Mouse (Mus musculus): ENCODE data around the gene Ripk3. TPM values are rescaled to one million over a fixed set of nuclear protein-coding genes. Genes with fewer than 3 reads are reported as not detected.
A peak's percentile ranks its signal among the peaks of the same experiment; 100 is the strongest.

Gene Ripk3
- 2.8 and 14.2 TPM in 2 replicates for polyA plus RNA-seq (2015; fragmentation: Nextera tagmentation; extraction: Ambion mirVana)

DNA sequence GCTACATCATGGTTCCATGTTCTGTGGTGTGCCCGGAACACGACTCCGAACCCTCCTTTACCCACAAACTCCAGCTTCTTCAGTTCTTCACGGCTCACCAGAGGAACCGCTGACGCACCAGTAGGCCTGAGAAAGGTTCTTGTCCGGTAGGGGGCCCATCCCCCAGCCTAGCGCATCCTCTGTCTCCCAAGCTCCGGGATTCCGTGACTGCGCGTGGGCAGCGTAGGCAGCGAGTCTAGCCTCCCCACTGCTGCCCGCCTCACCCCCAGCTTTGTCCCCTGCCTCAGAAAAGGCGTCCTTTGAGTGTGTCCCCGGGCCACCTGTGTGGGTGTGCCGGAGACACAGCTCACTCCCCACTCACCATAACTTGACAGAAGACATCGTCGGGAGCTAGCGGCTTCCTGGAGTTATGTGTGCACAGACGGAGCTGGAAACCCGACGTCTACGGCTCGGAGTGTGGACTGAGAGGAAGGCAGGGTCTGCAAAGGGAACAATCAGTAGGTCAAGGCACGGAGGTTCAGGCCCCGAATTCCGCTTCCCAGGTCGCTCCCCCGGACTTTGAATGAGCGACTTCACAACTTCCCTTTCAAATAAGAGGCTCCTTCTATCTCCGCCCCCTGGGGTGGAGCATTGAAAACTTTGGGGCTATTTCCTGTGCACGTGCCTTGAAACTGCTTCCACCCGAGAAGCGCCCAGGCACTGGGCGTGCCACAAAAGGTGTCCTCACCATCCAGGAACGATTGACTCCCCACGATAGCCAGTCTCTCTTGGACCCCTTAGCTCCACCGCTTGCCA, at the start of gene Ripk3:
Gene Ripk3, minus strand, starts transcription at position 610 of the 795 bp plus-strand sequence.
- no peaks in the 10 kb centered on the region for H3K36me3 ChIP-seq
- H3K9ac ChIP-seq (replicated peaks): no peak within 1 kb of the TSS
- peaks cover 66% of the 10 kb centered on the region for H3K27me3 ChIP-seq (replicated peaks)
- H3K4me1 ChIP-seq: peaks cover 18% of the 10 kb centered on the region
- ATAC-seq (ENCODE audit: low FRiP score): no peak
- H3K9me3 ChIP-seq (replicated peaks): no peaks in the 10 kb centered on the region
- no peak within 1 kb of the TSS for H3K27ac ChIP-seq (replicated peaks)
- H3K4me3 ChIP-seq (replicated peaks): peak within 1 kb of the TSS; percentile 22
- WGBS: 5% methylated on average over 40 of the region's 40 CpGs
- peak within 1 kb of the TSS; percentile 54 for H3K4me2 ChIP-seq

DNA sequence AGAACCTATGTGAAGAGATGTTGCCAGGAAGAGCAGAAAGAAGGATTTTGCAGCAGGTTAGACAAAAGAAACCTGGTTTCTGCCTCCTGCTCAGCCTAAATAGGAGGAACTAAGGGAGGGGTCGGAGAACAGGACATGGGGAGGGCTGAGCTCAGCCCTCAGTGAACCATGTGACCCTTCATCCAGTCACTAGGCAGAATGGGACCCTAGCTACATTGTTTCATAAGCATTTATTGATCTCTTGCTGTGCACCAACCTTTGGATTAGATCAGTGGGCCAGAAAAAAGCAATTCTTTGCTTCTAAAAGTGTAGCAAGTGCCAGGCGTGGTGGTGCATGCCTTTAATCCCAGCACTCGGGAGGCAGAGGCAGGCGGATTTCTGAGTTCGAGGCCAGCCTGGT, 49.6 kb upstream of the Ripk3 start:
- WGBS: 91% methylated on average over 5 of the region's 5 CpGs
- Histone ChIP-seq H3K4me3 (replicated peaks) (no peak overlapping the region), H3K36me3 (no peaks in the 10 kb centered on the region)

GRCm38 (mm10) chr14:55834808-55835533, 46.3 kb upstream of the Ripk3 start:
- Histone ChIP-seq H3K9me3 (replicated peaks) (no peaks in the 10 kb centered on the region), H3K27me3 (replicated peaks) (no peaks in the 10 kb centered on the region; the same call in 1 of the 2 replicates), H3K4me2 (no peak overlapping the region), H3K36me3 (no peaks in the 10 kb centered on the region), H3K4me1 (0 out of 2 replicates have a peak, but pooled peaks cover 4% of the 10 kb centered on the region), H3K9ac (replicated peaks) (no peak overlapping the region), H3K27ac (replicated peaks) (no peak overlapping the region), H3K4me3 (replicated peaks) (no peak overlapping the region)
- WGBS: 74% methylated on average over 5 of the region's 5 CpGs
- ATAC-seq (ENCODE audit: low FRiP score): no peak

More for the DNA sequence above, 49.6 kb upstream of the Ripk3 start:
- no peaks in the 10 kb centered on the region for H3K9me3 ChIP-seq (replicated peaks)
- H3K4me1 ChIP-seq: 0 out of 2 replicates have a peak, but pooled peaks cover 4% of the 10 kb centered on the region
- no peak overlapping the region for H3K27ac ChIP-seq (replicated peaks)
- H3K9ac ChIP-seq (replicated peaks): no peak overlapping the region
- ATAC-seq (ENCODE audit: low FRiP score): no peak
- no peaks in the 10 kb centered on the region for H3K27me3 ChIP-seq (replicated peaks)
- H3K4me2 ChIP-seq: no peak overlapping the region

GRCm38 (mm10) chr14:55833126-55833525, 44.5 kb upstream of the Ripk3 start:
- Histone ChIP-seq H3K4me3 (replicated peaks) (no peak overlapping the region), H3K4me1 (0 out of 2 replicates have a peak, but pooled peaks cover 10% of the 10 kb centered on the region), H3K36me3 (no peaks in the 10 kb centered on the region), H3K9me3 (replicated peaks) (no peaks in the 10 kb centered on the region), H3K4me2 (no peak overlapping the region), H3K27me3 (replicated peaks) (no peaks in the 10 kb centered on the region; the same call in 1 of the 2 replicates), H3K27ac (replicated peaks) (no peak overlapping the region), H3K9ac (replicated peaks) (no peak overlapping the region)
- WGBS: 87% methylated on average over 4 of the region's 4 CpGs
- ATAC-seq (ENCODE audit: low FRiP score): no peak

GRCm38 (mm10) chr14:55830331-55830730, 41.7 kb upstream of the Ripk3 start:
- Histone ChIP-seq H3K9me3 (replicated peaks) (no peaks in the 10 kb centered on the region), H3K27me3 (replicated peaks) (peaks cover 15% of the 10 kb centered on the region), H3K4me3 (replicated peaks) (no peak overlapping the region), H3K36me3 (no peaks in the 10 kb centered on the region), H3K9ac (replicated peaks) (no peak overlapping the region), H3K27ac (replicated peaks) (no peak overlapping the region), H3K4me2 (no peak overlapping the region), H3K4me1 (peaks cover 23% of the 10 kb centered on the region)
- 84% methylated on average over 4 of the region's 4 CpGs for WGBS
- ATAC-seq (ENCODE audit: low FRiP score): no peak

GRCm38 (mm10) chr14:55829854-55830253, 41.2 kb upstream of the Ripk3 start:
- no peak for ATAC-seq (ENCODE audit: low FRiP score)
- Histone ChIP-seq H3K9ac (replicated peaks) (no peak overlapping the region), H3K27me3 (replicated peaks) (peaks cover 16% of the 10 kb centered on the region), H3K4me2 (no peak overlapping the region), H3K9me3 (replicated peaks) (no peaks in the 10 kb centered on the region), H3K4me3 (replicated peaks) (no peak overlapping the region), H3K4me1 (peaks cover 28% of the 10 kb centered on the region), H3K36me3 (no peaks in the 10 kb centered on the region), H3K27ac (replicated peaks) (no peak overlapping the region)
- 92% methylated on average over 16 of the region's 16 CpGs for WGBS

- H3K4me2 ChIP-seq: no peak overlapping the region
- H3K9me3 ChIP-seq (replicated peaks): no peaks in the 10 kb centered on the region
- H3K27me3 ChIP-seq (replicated peaks): peaks cover 18% of the 10 kb centered on the region
- 66% methylated on average over 2 of the region's 3 CpGs for WGBS
- H3K36me3 ChIP-seq: no peaks in the 10 kb centered on the region
- H3K4me3 ChIP-seq (replicated peaks): no peak overlapping the region
- ATAC-seq (ENCODE audit: low FRiP score): no peak
- no peak overlapping the region for H3K9ac ChIP-seq (replicated peaks)
- H3K27ac ChIP-seq (replicated peaks): no peak overlapping the region
- peaks cover 37% of the 10 kb centered on the region for H3K4me1 ChIP-seq
Observed at GRCm38 (mm10) chr14:55828716-55829263, 40.1 kb upstream of the Ripk3 start.

DNA sequence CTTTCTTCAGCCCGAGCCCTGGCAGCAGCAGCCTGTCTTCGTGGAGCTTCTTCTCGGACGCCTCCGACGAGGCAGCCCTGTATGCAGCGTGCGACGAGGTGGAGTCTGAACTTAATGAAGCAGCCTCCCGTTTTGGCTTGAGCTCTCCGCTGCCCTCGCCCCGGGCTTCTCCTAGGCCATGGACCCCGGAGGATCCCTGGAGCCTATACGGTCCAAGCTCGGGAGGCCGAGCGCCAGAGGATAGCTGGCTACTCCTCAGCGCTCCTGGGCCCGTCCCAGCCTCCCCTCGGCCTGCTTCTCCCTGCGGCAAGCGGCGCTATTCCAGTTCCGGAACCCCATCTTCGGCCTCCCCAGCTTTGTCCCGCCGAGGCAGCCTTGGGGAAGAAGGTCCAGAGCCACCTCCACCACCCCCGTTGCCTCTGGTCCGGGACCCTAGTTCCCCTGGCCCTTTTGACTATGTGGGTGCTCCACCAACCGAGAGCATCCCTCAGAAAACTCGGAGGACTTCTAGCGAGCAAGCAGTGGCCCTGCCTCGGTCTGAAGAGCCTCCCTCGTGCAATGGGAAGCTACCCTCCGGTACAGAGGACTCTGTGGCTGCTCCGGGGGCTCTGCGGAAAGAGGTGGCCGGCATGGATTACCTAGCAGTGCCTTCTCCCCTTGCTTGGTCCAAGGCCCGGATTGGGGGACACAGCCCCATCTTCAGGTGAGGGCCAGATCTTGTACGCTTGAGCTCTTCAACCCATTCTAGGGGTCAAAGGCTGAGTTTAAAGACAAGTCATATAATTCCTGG, 38.1 kb upstream of the Ripk3 start:
- 10% methylated on average over 41 of the region's 41 CpGs for WGBS
- Histone ChIP-seq H3K4me2 (peak overlapping the region; percentile 96), H3K27ac (replicated peaks) (no peak overlapping the region; the same call in 1 of the 2 replicates), H3K36me3 (no peaks in the 10 kb centered on the region), H3K4me3 (replicated peaks) (peak overlapping the region; percentile 60), H3K9ac (replicated peaks) (peak overlapping the region; percentile 60), H3K27me3 (replicated peaks) (peaks cover 18% of the 10 kb centered on the region), H3K9me3 (replicated peaks) (no peaks in the 10 kb centered on the region), H3K4me1 (peaks cover 49% of the 10 kb centered on the region)
- no peak for ATAC-seq (ENCODE audit: low FRiP score)

DNA sequence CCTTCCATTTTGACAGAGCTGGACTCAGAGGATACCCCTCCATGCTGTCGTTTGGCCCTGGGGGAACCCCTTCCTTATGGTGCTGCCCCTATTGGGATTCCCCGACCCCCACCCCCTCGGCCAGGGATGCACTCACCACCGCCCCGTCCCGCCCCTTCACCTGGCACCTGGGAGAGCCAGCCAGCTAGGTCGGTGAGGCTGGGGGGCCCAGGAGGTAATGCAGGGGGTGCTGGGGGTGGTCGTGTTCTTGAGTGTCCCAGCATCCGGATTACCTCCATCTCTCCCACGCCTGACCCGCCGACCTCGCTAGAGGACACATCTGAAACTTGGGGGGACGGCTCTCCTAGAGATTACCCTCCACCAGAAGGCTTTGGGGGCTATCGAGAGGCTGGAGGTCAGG, 37.5 kb upstream of the Ripk3 start:
- Histone ChIP-seq H3K27me3 (replicated peaks) (peaks cover 18% of the 10 kb centered on the region), H3K9me3 (replicated peaks) (no peaks in the 10 kb centered on the region), H3K4me1 (peaks cover 49% of the 10 kb centered on the region), H3K9ac (replicated peaks) (peak overlapping the region; percentile 60), H3K4me3 (replicated peaks) (peak overlapping the region; percentile 60), H3K4me2 (peak overlapping the region; percentile 96), H3K27ac (replicated peaks) (no peak overlapping the region), H3K36me3 (no peaks in the 10 kb centered on the region)
- 5% methylated on average over 15 of the region's 15 CpGs for WGBS
- no peak for ATAC-seq (ENCODE audit: low FRiP score)

GRCm38 (mm10) chr14:55825216-55826051, 36.8 kb upstream of the Ripk3 start:
- peaks cover 49% of the 10 kb centered on the region for H3K4me1 ChIP-seq
- WGBS: 0% methylated on average over 24 of the region's 37 CpGs
- H3K27me3 ChIP-seq (replicated peaks): peaks cover 18% of the 10 kb centered on the region
- peak overlapping the region; percentile 60 for H3K9ac ChIP-seq (replicated peaks)
- peak overlapping the region; percentile 60 for H3K4me3 ChIP-seq (replicated peaks)
- H3K4me2 ChIP-seq: peak overlapping the region; percentile 96
- H3K36me3 ChIP-seq: no peaks in the 10 kb centered on the region
- H3K9me3 ChIP-seq (replicated peaks): no peaks in the 10 kb centered on the region
- peak; percentile 12 for ATAC-seq (ENCODE audit: low FRiP score)
- H3K27ac ChIP-seq (replicated peaks): peak overlapping the region; percentile 81
